Mouse (Mus musculus) kidney, adult 10 weeks (tissue): ENCODE data around the gene Ddx54. TPM values are rescaled to one million over a fixed set of nuclear protein-coding genes. Genes with fewer than 3 reads are reported as not detected.

Experiments used
- polyA plus RNA-seq: library from polyadenylated mRNA; stranded (reverse); fragments of 350-450 nt; fragmentation: Illumina TruSeq; extraction: RNeasy Lipid Tissue Mini Kit (QIAGEN cat#74804); gene quantifications from one replicate; pipeline ENCODE4 v1.2.3, GENCODE M21; 2014; ENCODE audit warnings: low read depth, low replicate concordance

Ddx54 gene
- polyA plus RNA-seq = 0.32 TPM

DNA sequence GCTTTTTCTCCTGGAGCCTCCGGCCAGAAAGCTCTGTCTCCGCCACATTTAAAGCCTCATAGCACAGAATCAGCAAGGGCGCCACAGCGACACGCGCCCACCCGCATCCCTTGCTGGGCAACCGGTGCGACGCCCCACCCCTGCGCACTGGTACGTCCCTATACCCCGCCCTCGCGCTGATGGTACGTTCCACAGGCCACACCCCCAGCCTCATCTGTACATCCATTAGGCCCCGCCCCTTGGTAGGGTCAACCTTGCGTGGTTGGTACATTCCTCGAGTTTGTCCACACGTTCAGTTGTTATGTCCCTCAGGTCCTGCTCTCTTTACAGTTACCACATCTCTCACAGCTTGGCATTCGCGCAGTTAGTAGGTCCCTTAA lies at the start of gene Ddx54, which contains the start of gene Rita1:
Gene Ddx54 (plus strand): TSS at position 298 of the 380 bp plus-strand sequence.
Gene Rita1 (minus strand): TSS at position 148 of the 380 bp plus-strand sequence.

DNA sequence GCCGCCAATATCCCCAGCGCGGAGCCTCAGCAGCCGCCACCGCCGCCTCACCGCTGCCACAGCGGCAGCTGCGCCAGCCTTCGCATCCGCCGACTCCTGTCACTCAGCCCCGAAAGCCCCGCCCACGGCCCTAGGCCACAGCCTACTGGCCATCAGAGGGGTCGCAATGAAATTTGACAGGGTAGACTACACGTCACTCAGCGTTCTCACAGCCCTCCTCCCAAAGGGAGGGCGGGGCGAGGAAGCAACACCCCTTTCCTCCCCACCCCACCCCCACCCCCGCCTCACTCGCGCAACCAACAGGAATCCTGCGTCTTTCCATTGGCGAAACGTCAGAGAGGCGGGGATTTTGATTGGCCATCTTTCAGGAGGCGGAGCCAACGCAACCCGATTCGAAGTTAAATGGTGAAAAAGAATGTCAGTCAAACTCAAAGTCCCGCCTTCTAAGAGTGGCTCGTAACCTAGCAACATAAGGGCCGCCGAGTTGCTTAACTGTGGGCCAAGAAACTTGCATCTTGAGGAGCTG lies 23.9 kb upstream of the Ddx54 start, which contains the start of the genes Tpcn1 and Iqcd:
Gene Tpcn1 (minus strand): TSS at position 105 of the 526 bp plus-strand sequence.
Gene Iqcd (plus strand): TSS at position 448 of the 526 bp plus-strand sequence.

DNA sequence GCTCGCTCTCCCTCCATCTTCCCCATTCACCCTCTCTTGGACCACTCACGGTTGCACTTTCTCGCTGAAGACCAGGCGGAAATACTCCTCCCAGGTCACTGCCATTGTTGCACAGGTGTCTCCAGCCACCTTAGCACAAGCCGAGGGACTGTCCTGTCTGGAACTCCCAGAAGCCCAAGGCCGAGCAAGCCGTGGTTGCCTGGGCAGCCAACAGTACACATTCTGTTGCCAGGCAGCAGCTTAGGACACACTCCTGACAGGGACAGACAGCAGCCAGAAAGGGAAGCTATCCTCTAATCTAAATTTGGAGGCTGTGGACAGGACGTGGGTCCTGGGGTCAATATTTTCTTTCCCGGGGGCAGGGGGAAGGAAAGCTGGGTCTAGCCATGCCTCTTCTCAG lies 21.6 kb downstream of the Ddx54 start, which contains the start of gene Cfap73:
Gene Cfap73 (minus strand): TSS at position 105 of the 400 bp plus-strand sequence.

DNA sequence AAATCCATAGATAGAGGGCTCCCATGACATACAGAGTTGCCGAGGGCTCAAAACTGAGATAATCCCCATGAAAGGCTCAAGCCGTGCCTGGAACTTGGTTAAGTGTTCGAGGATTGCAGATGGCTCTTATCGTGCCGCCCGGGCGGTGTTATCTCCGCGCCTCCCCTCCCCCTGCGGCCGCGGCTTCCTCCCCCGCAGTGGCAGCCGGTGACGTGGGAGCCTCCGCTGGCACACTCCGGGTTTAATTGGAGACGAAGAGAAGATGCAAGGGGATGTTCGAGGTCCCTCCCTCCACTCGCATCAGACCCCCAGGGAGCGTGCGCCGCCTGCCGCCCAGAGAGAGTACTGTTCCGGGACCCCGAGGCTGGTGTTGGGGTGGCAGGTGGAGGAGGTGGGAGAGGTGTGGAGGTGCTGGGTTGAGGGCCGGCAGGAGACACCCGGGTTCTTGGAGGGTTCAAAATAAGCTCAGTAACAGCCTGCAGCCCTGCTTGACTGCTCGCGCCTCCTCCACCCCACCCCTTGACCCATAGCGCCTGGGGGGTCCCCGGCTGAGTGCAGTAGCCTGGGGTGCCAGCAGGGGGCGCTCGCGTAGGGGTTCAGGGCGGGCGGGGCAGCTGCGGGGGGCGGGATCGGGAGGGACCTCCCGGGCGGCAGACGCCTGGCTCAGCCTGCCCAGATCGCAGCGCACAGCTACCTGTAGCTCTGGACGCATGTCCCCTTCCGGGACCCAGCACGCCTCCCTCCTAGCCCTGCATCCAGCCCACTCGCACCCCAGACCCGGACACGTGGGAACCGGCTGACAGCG lies 36.2 kb downstream of the Ddx54 start, which contains the start of gene Rasal1:
Gene Rasal1 (plus strand): TSS at position 244 of the 805 bp plus-strand sequence.

Other genes with a start within 250 kb of the Ddx54 start
- gene Lhx5, start 181.0 kb upstream of the Ddx54 start, polyA plus RNA-seq = not detected
- gene Sdsl, start 139.9 kb upstream of the Ddx54 start, polyA plus RNA-seq = not detected
- not detected for gene Sds, start 136.2 kb upstream of the Ddx54 start, polyA plus RNA-seq
- gene Plbd2, start 109.1 kb upstream of the Ddx54 start, polyA plus RNA-seq = 0.49 TPM
- 0.53 TPM for gene Slc8b1, start 101.6 kb upstream of the Ddx54 start, polyA plus RNA-seq
- 9.7 TPM for gene Tpcn1, start 24.1 kb upstream of the Ddx54 start, polyA plus RNA-seq
- not detected for gene Iqcd, start 23.7 kb upstream of the Ddx54 start, polyA plus RNA-seq
- not detected for gene Rita1, start 150 bp upstream of the Ddx54 start, polyA plus RNA-seq
- gene Cfap73, start 21.5 kb downstream of the Ddx54 start, polyA plus RNA-seq = not detected
- gene Rasal1, start 36.1 kb downstream of the Ddx54 start, polyA plus RNA-seq = not detected
- gene Dtx1, start 99.2 kb downstream of the Ddx54 start, polyA plus RNA-seq = not detected
- 0.57 TPM for gene Oas2, start 137.1 kb downstream of the Ddx54 start, polyA plus RNA-seq
- gene Oas3, start 164.9 kb downstream of the Ddx54 start, polyA plus RNA-seq = not detected
- gene Oas1e, start 182.8 kb downstream of the Ddx54 start, polyA plus RNA-seq = not detected
- 0.73 TPM for gene Oas1c, start 199.8 kb downstream of the Ddx54 start, polyA plus RNA-seq
- not detected for gene Oas1f, start 234.6 kb downstream of the Ddx54 start, polyA plus RNA-seq
- not detected for gene Oas1h, start 248.7 kb downstream of the Ddx54 start, polyA plus RNA-seq